Mouse (Mus musculus): ENCODE measurements around the gene Vps29. TPM values are rescaled to one million over a fixed set of nuclear protein-coding genes. Genes with fewer than 3 reads are reported as not detected.
A peak's percentile ranks its signal among the peaks of the same experiment; 100 is the strongest.

Vps29 gene
- total RNA-seq, 2 experiments from 2014 or later, result 94.4 to 97.5 TPM

- no peak for DNase-seq
- intact Hi-C loops (cut with DNase I), result no loop called here
Observed at GRCm38 (mm10) chr5:122334682-122335081, 19.5 kb upstream of the Vps29 start.

DNA sequence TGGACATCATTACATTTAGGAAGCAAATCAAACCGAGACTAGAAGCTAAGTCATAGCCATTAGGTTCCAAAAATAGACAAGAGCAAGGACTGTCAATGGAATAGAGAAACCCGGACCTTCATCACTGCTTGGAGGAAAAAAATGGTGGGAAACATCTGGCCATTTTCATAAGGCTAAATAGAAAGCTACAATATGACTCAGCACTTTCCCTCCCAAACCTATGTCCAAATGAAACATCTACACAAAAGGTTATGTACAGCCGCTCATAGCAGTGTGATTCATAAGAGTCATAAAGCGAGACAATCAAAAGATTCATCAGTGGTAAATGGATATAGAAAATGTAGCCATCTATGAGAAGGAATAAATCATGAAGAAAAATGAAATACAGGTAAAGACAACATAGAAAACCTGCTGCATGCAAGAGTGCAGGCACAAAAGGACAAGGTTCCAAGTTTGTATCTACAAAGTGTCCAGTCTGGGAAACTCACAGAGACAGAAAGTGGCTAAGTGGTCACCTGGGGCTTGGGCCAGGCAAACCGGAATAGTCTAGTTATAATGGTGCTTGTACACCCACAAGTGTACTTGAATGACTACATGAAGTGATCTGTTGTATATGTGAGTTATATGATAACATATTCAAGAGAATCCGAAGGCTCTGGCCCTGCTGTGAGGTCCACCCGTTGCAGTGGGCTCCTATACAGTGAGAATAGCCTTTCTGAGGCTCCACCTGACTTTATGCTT lies 17.4 kb upstream of the Vps29 start:
- intact Hi-C loops (cut with DNase I), result no loop called here
- no peak for DNase-seq

DNA sequence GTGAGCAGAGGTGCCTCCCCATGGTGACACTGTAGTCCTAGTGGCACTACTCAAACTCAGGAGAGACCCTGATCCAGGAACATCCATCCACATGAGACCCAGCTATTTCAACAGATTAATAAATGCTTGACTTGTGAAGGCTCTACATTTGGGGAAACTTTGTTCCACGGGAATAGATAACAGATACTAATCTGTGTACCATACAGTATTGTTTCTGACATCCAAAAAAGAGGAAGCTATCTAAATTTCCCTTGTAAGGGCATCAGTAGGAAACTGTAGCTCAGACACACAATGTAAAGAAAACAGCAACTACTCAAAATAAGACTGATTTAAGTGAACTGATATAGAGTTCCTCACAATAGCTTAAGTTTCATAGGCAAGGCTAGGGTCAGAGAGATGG lies 11.3 kb upstream of the Vps29 start:
- intact Hi-C loops (cut with DNase I), result loop anchor here (5.0 kb wide), 1 partner anchor 211 kb away; no protein-coding TSS in a partner anchor
- no peak for DNase-seq

DNA sequence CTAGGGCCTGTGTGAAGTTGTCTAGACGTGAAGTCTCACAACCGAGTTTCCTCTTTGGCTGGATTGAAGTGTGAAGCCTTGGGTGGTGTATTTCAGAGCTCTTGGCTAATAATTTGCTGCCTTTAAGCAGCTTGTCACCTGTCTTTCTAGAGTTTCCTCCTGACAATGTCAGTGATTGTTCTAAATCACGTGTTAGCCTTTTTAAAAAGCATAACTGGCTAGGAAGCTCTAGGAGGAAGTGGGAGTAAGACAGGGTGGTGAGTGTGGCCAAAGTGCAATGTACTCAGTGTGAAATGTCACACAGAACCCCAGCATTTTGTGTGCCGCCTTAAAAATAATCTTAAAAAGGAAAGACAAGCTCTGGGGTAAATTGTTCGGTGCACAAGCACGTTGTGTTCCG lies 10.4 kb upstream of the Vps29 start:
- no peak for DNase-seq
- intact Hi-C loops (cut with DNase I), result loop anchor here (1.0 to 5.0 kb wide), 2 partner anchors 75 to 211 kb away; no protein-coding TSS in a partner anchor

DNA sequence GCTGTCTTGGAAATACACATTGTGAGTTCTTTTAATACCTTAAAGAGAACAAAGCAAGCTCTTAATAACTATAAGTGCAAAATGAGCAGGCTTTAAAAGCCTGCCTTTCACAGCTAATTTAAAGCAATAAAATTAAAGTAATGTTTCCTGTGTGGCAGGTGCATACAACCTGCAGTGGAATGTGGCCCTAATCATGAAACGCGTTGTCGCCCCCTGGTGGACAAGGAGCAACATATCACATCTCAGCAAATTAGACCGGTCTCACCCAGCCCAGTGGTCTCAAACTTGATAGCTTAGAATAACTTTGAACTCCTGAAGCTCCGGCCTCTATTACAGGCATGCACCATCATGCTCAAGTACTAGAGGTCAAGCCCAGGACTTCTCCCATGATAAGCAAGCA lies 9.9 kb upstream of the Vps29 start:
- intact Hi-C loops (cut with DNase I), result loop anchor here (1.0 to 5.0 kb wide), 2 partner anchors 76 to 212 kb away; no protein-coding TSS in a partner anchor
- peak; percentile 80 to 82 for DNase-seq

DNA sequence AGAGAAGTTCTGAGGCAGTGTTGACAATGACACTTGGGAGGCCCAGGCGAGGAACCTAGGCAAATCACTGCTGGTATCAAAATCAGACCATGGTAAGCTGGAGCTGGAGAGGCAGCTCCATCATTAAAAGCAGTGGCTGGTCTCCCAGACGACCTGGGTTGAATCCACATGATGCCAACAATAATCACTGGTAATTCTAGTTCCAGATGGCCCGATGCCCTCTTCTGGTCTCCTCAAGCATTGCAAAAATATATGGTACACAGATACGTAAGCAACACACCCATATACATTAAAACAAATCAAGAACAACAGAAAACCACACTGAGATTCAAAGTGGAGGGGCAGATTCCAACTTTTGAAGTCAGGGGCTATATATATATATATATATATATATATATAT lies 8.4 kb upstream of the Vps29 start:
- intact Hi-C loops (cut with DNase I), result no loop called here
- no peak for DNase-seq

GRCm38 (mm10) chr5:122354492-122355067 lies 411 bp downstream of the Vps29 start:
- DNase-seq, result no peak
- intact Hi-C loops (cut with DNase I), result loop anchor here (2.0 kb wide), 1 partner anchor 18 kb away; the partner anchor contains the start of gene Fam216a

GRCm38 (mm10) chr5:122371591-122372191 lies 17.5 kb downstream of the Vps29 start, which contains the start of gene Gpn3:
TSS of gene Gpn3 (plus strand) at chr5:122371876.
- intact Hi-C loops (cut with DNase I), result loop anchor here (2.0 kb wide), 2 partner anchors 17 to 27 kb away; partner anchors contain the start of genes Rad9b and Vps29
- peak in 1 of 2 experiments; percentile 31 for DNase-seq

DNA sequence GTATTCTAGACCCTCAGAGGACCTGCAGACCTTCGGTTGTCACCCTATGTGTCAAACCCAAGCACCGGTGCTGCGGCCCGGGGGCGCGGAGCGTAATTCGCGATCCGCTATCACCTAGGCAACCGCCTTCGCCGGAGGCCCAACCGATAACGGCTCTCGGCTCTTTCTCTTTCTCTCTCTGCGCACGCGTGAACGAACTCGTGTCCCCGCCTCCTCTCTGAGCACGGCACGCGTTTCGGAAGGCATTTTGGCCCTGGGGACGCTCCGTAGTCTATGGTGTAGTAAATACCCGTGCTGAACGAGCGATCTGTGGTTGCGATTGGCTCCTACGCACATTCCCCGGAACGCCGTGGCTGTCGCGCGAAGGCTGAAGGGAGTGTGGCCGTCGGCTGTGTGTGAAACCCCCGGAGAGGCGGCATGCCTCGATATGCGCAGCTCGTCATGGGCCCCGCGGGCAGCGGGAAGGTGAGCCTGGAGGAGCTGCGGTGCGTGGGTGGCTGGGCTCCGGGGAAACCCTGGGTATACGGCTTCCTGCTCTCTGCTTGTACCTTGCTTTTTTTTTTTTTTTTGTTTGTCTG lies 18.1 kb downstream of the Vps29 start, which contains the start of gene Fam216a:
Gene Fam216a, minus strand, starts transcription at position 173 of the 578 bp plus-strand sequence.
- peak; percentile 99 for DNase-seq
- intact Hi-C loops (cut with DNase I), result loop anchor here (2.0 kb wide), 2 partner anchors 17 to 27 kb away; partner anchors contain the start of genes Rad9b and Vps29

GRCm38 (mm10) chr5:122372878-122373277 lies 18.7 kb downstream of the Vps29 start:
- intact Hi-C loops (cut with DNase I), result loop anchor here (2.0 kb wide), 2 partner anchors 18 to 26 kb away; partner anchors contain the start of genes Rad9b and Vps29

GRCm38 (mm10) chr5:122377101-122377833 lies 23.1 kb downstream of the Vps29 start:
- no peak for DNase-seq
- intact Hi-C loops (cut with DNase I), result no loop called here

More at GRCm38 (mm10) chr5:122372878-122373277, 18.7 kb downstream of the Vps29 start:
- DNase-seq, result no peak

GRCm38 (mm10) chr5:122378171-122378570 lies 24.0 kb downstream of the Vps29 start:
- intact Hi-C loops (cut with DNase I), result no loop called here
- no peak for DNase-seq

- intact Hi-C loops (cut with DNase I), result no loop called here
- peak; percentile 71 to 73 for DNase-seq
Observed at GRCm38 (mm10) chr5:122379374-122380155, 25.4 kb downstream of the Vps29 start.

DNA sequence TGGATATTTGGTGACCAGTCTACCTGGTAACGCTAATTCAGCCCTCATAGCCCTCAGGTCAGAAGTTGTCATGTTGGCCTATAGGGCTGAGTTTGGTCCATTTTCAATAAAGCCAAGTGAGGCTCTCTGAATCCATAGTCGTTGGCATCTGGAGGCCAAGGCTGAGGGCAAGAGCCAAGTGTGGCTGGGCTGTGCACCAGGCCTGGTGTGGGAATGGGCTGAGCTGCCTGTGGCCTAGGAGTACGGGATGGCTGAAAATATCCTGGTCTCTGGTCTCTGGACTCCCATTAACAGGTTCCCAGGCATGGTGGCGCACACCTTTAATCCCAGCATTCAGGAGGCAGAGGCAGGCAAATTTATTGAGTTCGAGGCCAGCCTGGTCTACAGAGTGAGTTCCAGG lies 35.8 kb downstream of the Vps29 start:
- intact Hi-C loops (cut with DNase I), result loop anchor here (5.0 kb wide), 1 partner anchor 123 kb away; no protein-coding TSS in a partner anchor
- DNase-seq, result no peak

DNA sequence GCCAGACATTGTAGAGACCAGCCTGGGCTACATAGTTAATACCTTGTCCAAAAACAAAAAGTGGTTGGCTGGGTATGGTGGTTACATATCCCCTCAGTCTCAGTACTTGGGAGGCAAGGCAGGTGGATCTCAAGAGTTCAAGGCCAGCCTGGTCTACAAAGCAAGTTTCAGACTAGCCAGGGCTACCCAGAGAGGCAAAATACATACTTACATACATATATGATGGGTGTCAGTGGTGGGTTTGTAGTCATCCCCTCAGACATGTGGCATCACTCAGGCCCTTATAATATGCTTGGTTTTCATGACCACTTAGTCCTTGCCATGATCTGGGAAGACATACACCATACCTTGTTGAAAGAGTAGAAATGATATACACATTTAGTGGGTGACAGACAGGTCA lies 36.5 kb downstream of the Vps29 start:
- intact Hi-C loops (cut with DNase I), result loop anchor here (5.0 kb wide), 1 partner anchor 123 kb away; no protein-coding TSS in a partner anchor
- DNase-seq, result no peak

GRCm38 (mm10) chr5:122391178-122391785 lies 37.1 kb downstream of the Vps29 start:
- no peak for DNase-seq
- intact Hi-C loops (cut with DNase I), result loop anchor here (5.0 kb wide), 1 partner anchor 124 kb away; no protein-coding TSS in a partner anchor

- intact Hi-C loops (cut with DNase I), result loop anchor here (5.0 kb wide), 1 partner anchor 124 kb away; no protein-coding TSS in a partner anchor
- DNase-seq, result peak; percentile 94
Observed at GRCm38 (mm10) chr5:122391786-122392180, 37.6 kb downstream of the Vps29 start, which contains the start of gene Arpc3. TSS of gene Arpc3 (plus strand) at chr5:122391878.

Data from heart, postnatal 36 days (tissue).